17 mouse cellular contexts compared by ENCODE assay signal in the genomic region with DNA sequence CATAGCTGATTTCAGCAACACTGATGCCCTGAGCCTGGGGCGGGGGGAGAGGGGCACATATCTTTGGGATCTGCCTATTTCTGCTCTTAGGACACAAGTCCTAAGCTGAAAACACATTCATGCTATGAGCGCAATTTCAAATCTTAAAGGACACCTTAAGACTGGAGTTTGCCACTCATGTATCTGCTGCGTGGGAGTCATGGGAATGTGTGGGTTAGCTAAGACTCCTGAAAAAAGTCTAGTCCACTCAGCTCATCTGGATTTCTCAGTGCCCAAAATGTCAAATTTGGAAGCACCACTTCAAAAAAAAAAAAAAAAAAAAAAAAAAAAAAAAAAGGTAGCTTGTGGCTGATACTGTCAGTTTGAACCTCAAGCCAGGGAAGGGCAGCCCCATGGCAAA.
A peak's percentile ranks its signal among the peaks of the same experiment; 100 is the strongest.
DNase-seq lines count a peak whose midpoint lies in the region; ATAC-seq lines count a peak whose summit lies in the region.
"Had no signal": no experiment of that assay in that cellular context is flagged by ENCODE, and none has a peak within 500 bp of the region (broad histone marks: within the 10 kb centered on the region; RNA-seq: fewer than 3 reads in every experiment).

No protein-coding gene starts in this region.

- H3K4me3 ChIP-seq in heart, embryonic 15.5 days = no peak overlapping the region
- no peak overlapping the region for H3K4me3 ChIP-seq in midbrain, embryonic 12.5 days
- no peak overlapping the region for H3K4me3 ChIP-seq in midbrain, embryonic 10.5 days
- H3K4me3 ChIP-seq in hindbrain, embryonic 13.5 days = no peak overlapping the region
- H3K4me3 ChIP-seq: embryonic facial prominence, embryonic 13.5 days; forebrain, embryonic 10.5 days; heart, embryonic 10.5 days; hindbrain, embryonic 15.5 days; intestine, embryonic 15.5 days; layer of hippocampus, adult 2 months had no signal

- no peak for DNase-seq in heart, postnatal 4 days
- no peak for DNase-seq in midbrain, embryonic 10.5 days (ENCODE audit: low spot score)
- DNase-seq in brain, adult 2 months (ENCODE audit: low read depth, low spot score) = peak; percentile 76
- no peak for DNase-seq in lung, postnatal 14 days
- DNase-seq: kidney, postnatal 36 days; liver had no signal

- no peaks in the 10 kb centered on the region for H3K36me3 ChIP-seq in heart, embryonic 15.5 days
- H3K36me3 ChIP-seq in midbrain, embryonic 12.5 days = no peaks in the 10 kb centered on the region
- H3K36me3 ChIP-seq in midbrain, embryonic 10.5 days = no peaks in the 10 kb centered on the region
- no peaks in the 10 kb centered on the region for H3K36me3 ChIP-seq in hindbrain, embryonic 13.5 days
- H3K36me3 ChIP-seq: embryonic facial prominence, embryonic 13.5 days; forebrain, embryonic 10.5 days; heart, embryonic 10.5 days; hindbrain, embryonic 15.5 days; intestine, embryonic 15.5 days had no signal

- no peak for ATAC-seq in heart, embryonic 15.5 days (replicated peaks; ENCODE audit: insufficient number of reproducible peaks, insufficient read depth, low FRiP score, low read depth)
- ATAC-seq in midbrain, embryonic 12.5 days (ENCODE audit: low FRiP score, low read depth) = no peak
- no peak for ATAC-seq in hindbrain, embryonic 13.5 days (ENCODE audit: low FRiP score)
- ATAC-seq: CD4-positive, CD25-positive, alpha-beta regulatory T cell, adult 4 months; intestine, embryonic 15.5 days had no signal

- peak overlapping the region; percentile 58; the same call in 1 of the 2 replicates for H3K27ac ChIP-seq in heart, embryonic 15.5 days
- H3K27ac ChIP-seq in midbrain, embryonic 12.5 days (replicated peaks) = peak overlapping the region; percentile 52; the same call in 1 of the 2 replicates
- no peak overlapping the region for H3K27ac ChIP-seq in midbrain, embryonic 10.5 days (replicated peaks)
- H3K27ac ChIP-seq in hindbrain, embryonic 13.5 days = peak overlapping the region; percentile 78
- H3K27ac ChIP-seq: embryonic facial prominence, embryonic 13.5 days; forebrain, embryonic 10.5 days; intestine, embryonic 15.5 days; layer of hippocampus, adult 2 months; liver, embryonic 14.5 days had no signal

- 84% methylated on average over 3 of the region's 3 CpGs for WGBS in heart, embryonic 15.5 days
- WGBS in midbrain, embryonic 12.5 days = 94% methylated on average over 3 of the region's 3 CpGs
- WGBS in midbrain, embryonic 10.5 days = 91% methylated on average over 3 of the region's 3 CpGs
- WGBS in hindbrain, embryonic 13.5 days = 87% methylated on average over 3 of the region's 3 CpGs

- no peaks in the 10 kb centered on the region for H3K9me3 ChIP-seq in heart, embryonic 15.5 days (replicated peaks)
- H3K9me3 ChIP-seq in midbrain, embryonic 12.5 days = no peaks in the 10 kb centered on the region
- no peaks in the 10 kb centered on the region for H3K9me3 ChIP-seq in midbrain, embryonic 10.5 days (replicated peaks)
- no peaks in the 10 kb centered on the region for H3K9me3 ChIP-seq in hindbrain, embryonic 13.5 days
- H3K9me3 ChIP-seq: embryonic facial prominence, embryonic 13.5 days; forebrain, embryonic 10.5 days; heart, embryonic 10.5 days; hindbrain, embryonic 15.5 days; intestine, embryonic 15.5 days had no signal

- H3K27me3 ChIP-seq in heart, embryonic 15.5 days = no peaks in the 10 kb centered on the region
- no peaks in the 10 kb centered on the region for H3K27me3 ChIP-seq in midbrain, embryonic 12.5 days
- H3K27me3 ChIP-seq in midbrain, embryonic 10.5 days (ENCODE audit: low read depth, poor library complexity, severe bottlenecking) = no peaks in the 10 kb centered on the region
- H3K27me3 ChIP-seq in hindbrain, embryonic 13.5 days = no peaks in the 10 kb centered on the region
- H3K27me3 ChIP-seq: embryonic facial prominence, embryonic 13.5 days; hindbrain, embryonic 15.5 days; intestine, embryonic 15.5 days had no signal

- no peak overlapping the region for H3K9ac ChIP-seq in heart, embryonic 15.5 days
- no peak overlapping the region for H3K9ac ChIP-seq in midbrain, embryonic 12.5 days (replicated peaks)
- no peak overlapping the region for H3K9ac ChIP-seq in hindbrain, embryonic 13.5 days
- H3K9ac ChIP-seq: embryonic facial prominence, embryonic 13.5 days; hindbrain, embryonic 15.5 days; intestine, embryonic 15.5 days; liver, embryonic 14.5 days had no signal

- H3K4me2 ChIP-seq in heart, embryonic 15.5 days = no peak overlapping the region
- H3K4me2 ChIP-seq in midbrain, embryonic 12.5 days (replicated peaks) = no peak overlapping the region
- H3K4me2 ChIP-seq in hindbrain, embryonic 13.5 days = no peak overlapping the region
- H3K4me2 ChIP-seq: embryonic facial prominence, embryonic 13.5 days; hindbrain, embryonic 15.5 days; intestine, embryonic 15.5 days had no signal

- peaks cover 59% of the 10 kb centered on the region for H3K4me1 ChIP-seq in heart, embryonic 15.5 days (replicated peaks)
- H3K4me1 ChIP-seq in midbrain, embryonic 12.5 days = peaks cover 27% of the 10 kb centered on the region
- peaks cover 39% of the 10 kb centered on the region for H3K4me1 ChIP-seq in midbrain, embryonic 10.5 days
- peaks cover 68% of the 10 kb centered on the region for H3K4me1 ChIP-seq in hindbrain, embryonic 13.5 days (replicated peaks)
